Mouse (Mus musculus) neutrophil, adult 5-6 weeks (primary cell): ENCODE measurements at regions not wholly inside any gene's neighbourhood (a gene's known extent, or its start where the extent isn't known, plus 50 kb on each side); places are given as distances from the start of the nearest gene placed in this dataset.
"Not testable (repeated sequence)": the region's sequence is repeated elsewhere in the genome, so short reads cannot be mapped to it uniquely, and the experiment has no call there.

ENCODE experiments used
- ATAC-seq: fragments of 151-379, 151-347 bp; 2 replicates; pipeline ENCODE4 v1.8.0; 2017; ENCODE audit warnings: mild to moderate bottlenecking, moderate TSS enrichment; ENCODE audit not compliant: insufficient number of reproducible peaks, poor library complexity, low FRiP score, severe bottlenecking; ENCODE audit errors: extremely low read depth

DNA sequence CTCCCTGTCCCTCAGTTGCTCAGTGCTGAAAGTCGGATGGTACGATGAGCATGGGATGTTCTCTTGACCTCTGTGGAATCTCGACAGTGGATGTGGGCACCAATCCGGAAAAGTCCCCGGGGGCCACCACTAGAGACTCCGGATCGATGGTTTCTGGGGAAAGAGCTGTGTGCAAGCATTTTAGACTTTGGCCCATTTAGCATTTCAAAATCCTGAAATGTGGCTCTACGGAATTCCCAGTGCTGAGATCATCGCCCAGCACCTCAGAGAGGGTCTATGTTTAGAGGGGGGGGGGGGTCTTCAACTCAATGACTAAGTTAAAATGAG lies 68.6 kb downstream of the Tomm20 start:
- ATAC-seq: no peak

GRCm38 (mm10) chr8:126876300-126877038 lies 69.2 kb downstream of the Tomm20 start:
- no peak for ATAC-seq

GRCm38 (mm10) chr8:126875491-126876155 lies 70.0 kb downstream of the Tomm20 start:
- ATAC-seq: no peak

GRCm38 (mm10) chr8:126874846-126875245 lies 70.8 kb downstream of the Tomm20 start:
- ATAC-seq: no peak

GRCm38 (mm10) chr8:126874126-126874730 lies 71.4 kb downstream of the Tomm20 start:
- ATAC-seq: no peak

- ATAC-seq: no peak
These were observed 72.3 kb downstream of the Tomm20 start for GRCm38 (mm10) chr8:126873306-126873705.

DNA sequence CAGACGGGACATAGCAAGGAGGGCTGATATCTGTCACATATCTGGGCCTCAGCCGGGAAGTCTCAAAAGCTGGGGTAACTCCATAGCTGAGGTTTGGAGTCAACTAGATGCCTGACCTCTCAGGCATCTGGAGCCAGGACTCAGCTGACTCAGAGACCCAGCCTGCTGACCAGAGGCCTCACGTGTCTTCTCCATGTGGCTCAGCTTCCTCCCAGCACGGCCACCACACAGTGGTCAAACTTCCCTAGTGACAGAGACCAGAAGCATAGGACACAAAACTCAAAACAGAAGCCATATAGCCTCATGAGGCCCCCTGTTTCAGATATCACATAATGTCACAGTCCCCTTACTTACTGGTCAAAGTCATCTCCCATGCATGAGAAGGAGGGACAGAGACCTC lies 73.1 kb downstream of the Tomm20 start:
- peak; percentile 34; the same call in 1 of the 2 replicates for ATAC-seq

DNA sequence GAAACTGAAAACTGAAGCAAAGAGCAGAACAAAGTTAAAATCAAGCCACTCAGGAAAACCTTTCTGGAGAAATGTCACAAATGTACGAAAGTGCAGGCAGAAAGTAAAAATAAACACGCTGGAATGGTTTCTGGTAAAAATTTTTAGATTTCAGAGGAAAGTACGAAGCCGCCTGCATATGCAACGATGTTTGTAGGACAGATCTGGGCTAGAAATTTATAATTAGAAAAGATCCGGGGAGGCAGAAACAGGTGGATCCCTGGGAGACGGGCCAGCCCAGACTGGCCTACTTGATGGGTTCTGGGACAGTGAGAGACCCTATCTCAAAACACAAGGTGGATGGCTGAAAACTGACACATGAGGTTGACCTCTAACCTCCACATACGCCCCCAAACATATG lies 73.5 kb downstream of the Tomm20 start:
- ATAC-seq: no peak

GRCm38 (mm10) chr8:126869464-126869850 lies 76.2 kb downstream of the Tomm20 start:
- ATAC-seq: no peak

DNA sequence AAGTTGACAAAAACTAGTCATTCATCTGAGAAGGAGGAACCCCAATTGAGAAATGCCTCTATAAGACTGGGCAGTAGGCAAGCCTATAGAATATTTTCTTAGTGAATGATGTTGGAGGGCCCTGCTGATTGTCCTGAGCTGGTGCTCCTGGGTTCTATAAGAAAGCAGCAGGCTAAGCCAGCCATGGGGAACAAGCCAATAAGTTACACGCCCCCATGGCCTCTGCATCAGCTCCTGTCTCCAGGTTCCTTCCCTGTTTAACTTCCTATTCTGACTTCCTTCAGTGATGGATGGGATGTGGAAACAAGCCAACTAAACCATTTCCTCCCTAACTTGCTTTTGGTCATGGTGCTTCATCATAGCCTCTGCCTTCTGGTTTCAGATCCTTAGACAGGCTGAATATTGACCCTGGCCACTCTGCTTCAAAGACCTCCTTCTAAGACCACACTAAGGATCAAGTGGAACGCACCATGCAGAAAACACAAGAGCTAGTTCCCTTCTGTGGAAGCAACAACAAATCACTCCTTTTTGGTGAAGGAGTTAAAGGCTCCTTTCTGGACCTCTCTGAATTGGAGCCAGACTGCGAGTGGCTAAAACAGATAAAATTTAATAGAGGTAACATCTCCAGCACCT lies 76.7 kb downstream of the Tomm20 start:
- ATAC-seq: no peak

DNA sequence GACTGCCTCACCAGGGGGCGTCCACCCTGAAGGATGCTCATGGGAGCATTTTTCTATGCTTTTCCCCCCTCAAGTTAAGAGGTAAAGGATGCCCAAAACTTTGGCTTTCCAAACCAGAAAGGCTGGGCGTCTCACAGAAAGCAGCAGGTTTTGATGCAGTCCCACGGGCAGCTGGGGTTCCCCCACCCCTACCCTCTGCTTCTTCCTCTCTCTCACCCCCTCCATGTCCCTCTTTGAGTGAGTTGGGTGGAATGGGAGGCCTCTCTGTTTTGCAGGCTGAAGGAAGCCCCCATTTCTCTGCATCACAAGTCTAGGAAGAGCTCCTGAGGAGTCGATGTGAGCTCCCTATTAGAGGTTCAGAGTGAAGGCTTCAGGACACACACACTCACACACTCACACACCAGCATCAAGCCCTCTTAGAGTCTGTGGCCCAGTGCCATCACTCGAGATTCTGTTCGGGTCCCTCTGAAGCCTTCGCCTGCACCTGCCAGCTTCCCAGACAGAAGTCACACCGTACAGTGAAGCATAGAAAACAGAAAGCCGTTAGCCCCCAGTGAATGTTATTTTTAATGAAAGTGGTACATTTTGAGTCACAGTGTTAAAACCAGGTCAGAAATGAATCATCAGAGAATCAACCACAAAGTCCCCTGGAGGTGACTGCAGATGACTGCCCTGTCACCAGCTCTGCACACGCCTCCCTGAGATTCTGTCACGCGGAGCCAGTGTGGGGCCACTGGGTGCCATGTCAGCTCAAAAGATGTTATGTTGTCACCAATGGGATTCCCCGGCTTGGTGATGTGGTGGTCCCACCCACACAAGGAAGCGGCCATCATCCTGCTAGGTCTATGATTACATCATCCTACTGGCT lies 78.3 kb downstream of the Tomm20 start:
- ATAC-seq: peak; percentile 82

DNA sequence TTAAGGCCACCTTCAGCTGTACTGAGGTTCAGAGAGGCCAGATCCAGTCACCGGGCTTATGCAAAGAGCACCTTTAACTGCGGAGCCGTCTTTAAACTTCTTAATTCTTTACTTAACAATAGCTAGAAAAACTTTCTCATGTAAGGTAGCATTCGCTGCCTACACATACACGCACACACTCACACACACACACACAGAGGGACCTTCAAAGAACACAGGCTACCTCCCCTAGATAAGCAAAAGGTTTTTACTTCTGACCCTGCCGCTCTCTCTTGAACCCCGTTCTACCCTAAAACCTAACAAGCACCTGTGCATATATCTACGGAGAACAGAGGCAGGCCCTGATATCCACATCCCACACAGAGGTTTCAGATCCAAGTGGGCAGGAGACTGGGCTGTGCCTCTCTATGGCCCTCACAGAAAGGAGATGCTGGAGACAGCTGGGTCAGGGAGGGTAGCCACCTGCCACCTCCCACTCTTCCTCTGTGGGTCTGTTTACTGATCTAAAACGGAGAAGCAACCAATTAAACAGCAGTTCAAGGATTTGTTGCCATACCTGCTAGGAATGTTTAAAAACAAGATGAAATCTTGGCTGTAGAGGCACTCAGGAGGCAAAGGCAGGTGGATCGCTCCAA lies 81.2 kb downstream of the Tomm20 start:
- no peak for ATAC-seq

DNA sequence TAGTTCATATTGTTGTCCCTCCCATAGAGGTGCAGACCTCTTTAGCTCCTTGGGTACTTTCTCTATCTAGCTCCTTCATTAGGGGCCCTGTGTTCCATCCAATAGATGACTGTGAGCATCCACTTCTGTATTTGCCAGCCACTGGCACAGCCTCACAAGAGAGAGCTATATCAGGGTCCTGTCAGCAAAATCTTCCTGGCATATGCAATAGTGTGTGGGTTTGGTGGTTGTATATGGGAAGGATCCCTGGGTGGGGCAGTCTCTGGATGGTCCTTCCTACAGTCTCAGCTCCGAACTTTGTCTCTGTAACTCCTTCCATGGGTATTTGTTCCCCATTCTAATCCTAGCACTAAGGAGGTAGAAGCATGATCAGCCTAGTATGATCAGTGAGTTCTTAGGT lies 82.0 kb downstream of the Tomm20 start:
- ATAC-seq: not testable (repeated sequence)

- no peak for ATAC-seq
These were observed 83.9 kb downstream of the Tomm20 start for GRCm38 (mm10) chr8:126861754-126862153.

GRCm38 (mm10) chr8:126860630-126861029 lies 85.0 kb downstream of the Tomm20 start:
- no peak for ATAC-seq

DNA sequence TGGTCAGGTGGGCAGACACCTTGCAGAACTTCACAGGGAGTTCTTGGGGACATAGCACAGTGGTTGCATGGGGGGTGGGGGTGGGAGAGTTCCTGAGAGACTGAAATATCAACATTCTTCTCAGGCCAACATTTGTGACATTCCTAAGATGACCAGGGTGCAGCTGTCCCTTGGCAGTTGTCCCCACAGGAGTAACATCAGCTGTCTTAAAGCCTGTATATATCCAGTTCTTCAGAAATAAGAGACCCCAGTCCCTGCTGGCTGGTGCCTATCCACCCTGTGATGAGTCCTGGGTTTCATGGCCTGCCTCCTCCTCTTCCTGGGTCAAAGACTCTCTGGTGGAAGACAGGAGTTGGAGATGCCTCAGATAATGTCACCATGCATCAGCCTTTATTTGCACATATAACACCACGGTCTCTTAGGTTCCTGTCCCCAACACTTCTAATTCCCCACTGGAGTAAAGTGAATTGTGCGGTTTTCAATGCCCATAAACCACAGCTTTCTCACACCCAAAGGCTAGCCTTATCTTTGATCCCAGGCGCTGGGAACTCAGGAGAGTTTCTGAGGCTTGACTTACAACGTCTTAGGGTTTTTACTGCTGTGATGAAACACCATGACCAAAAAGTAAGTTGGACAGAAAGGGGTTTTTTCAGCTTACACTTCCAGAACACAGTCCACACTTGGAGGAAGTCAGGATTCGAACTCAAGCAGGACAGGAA lies 85.8 kb downstream of the Tomm20 start:
- no peak for ATAC-seq

DNA sequence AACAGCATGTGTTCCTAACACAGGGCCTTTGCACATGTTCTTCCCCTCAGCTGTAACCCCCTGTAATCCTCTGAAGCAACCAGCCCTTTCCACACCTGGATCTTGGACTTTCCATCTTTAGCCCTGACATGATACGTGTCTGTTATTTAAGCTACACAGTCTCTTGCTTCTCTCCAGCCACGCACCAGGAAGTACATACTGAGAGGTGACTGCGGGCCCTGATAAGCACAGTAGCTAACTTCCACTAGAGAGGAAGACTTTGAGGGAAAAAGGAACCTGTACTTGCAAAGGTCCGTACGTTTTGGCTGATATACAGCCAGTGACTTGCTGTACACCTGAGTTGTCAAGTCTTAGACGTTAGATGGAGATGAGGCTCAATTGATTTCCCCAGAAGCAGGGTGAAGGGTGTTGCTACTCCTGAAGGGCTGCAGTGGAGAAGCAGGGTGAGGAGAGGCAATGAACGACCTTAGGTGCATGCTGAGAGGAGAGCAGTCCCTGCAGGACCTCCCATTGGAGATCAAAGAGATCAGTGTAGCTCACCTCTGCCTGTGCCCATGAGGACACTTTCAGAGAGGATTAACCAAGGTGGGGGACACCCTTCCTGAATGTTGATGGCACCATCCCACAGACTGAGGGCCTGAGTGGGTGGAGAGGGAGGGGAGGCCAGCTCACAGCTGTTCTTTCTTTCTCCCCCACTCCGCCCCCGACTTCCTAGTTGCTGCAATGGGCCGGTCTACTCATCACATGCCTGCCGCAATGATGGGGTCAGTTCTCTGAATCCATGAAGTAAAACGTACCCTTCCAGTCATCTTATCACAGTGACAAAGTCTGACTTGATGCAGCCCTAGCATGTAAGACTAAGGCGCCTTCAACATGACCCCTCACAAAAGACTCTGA lies 88.1 kb downstream of the Tomm20 start:
- no peak for ATAC-seq
